Mouse (Mus musculus): ENCODE data around the gene Lyst. TPM values are rescaled to one million over a fixed set of nuclear protein-coding genes. Genes with fewer than 3 reads are reported as not detected.

Lyst gene
- total and polyA plus RNA-seq, 3 experiments: 2.9 to 3.1 TPM; not detected in 1

DNA sequence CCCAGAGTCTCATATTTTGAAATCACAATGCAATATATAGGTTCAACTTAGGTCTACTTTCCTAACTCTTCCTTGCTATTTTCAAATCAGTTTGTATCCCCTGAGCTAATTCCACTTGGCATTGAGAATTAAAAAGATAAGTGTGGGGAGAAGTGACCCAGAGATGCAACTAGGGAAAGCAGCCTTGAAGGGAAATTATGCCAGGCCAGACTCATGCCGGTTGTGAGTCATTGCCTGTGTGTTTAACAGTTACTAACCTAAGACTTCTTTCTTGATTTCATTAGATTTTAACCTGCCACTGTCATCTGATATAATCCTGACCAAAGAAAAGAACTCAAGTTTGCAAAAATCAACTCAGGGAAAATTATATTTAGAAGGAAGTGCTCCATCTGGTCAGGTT lies 43.5 kb downstream of the Lyst start:
- Histone ChIP-seq H3K27ac (ENCODE audit: control insufficient read depth, low read depth, low read length) (no peak overlapping the region), H3K79me2 (ENCODE audit: control insufficient read depth, insufficient read depth, low read length, poor library complexity) (no peaks in the 10 kb centered on the region), H3K27me3 (ENCODE audit: control insufficient read depth in 1 of 2, insufficient read depth in 2 of 2, low read length in 2 of 2) (no peaks in the 10 kb centered on the region), H3K4me1 (ENCODE audit: control insufficient read depth in 1 of 2, insufficient read depth in 2 of 2, low read length in 2 of 2) (no peaks in the 10 kb centered on the region), H3K36me3 (ENCODE audit: control insufficient read depth in 1 of 2, insufficient read depth in 2 of 2, low read length in 2 of 2) (no peaks in the 10 kb centered on the region; a peak in 1 of 4 replicates), H3K4me3 (ENCODE audit: control insufficient read depth in 1 of 2, insufficient read depth in 1 of 2, low read depth in 2 of 2, low read length in 2 of 2) (no peak overlapping the region), H3K9ac (ENCODE audit: control insufficient read depth, low read depth, low read length, poor library complexity, severe bottlenecking) (no peak overlapping the region), H3K9me3 (replicated peaks; ENCODE audit: insufficient read depth, low read length) (no peaks in the 10 kb centered on the region)
- TF ChIP-seq TCF12 (IDR thresholded peaks at IDR 0.05; ENCODE audit: low read depth, low read length): no peak
- TF ChIP-seq USF2 (IDR thresholded peaks at IDR 0.05; ENCODE audit: borderline replicate concordance in 1 of 2, insufficient read depth in 1 of 2, low read depth in 1 of 2, low read length in 2 of 2): no peak
- TF ChIP-seq E2F4 (IDR thresholded peaks at IDR 0.05; ENCODE audit: borderline replicate concordance, low read depth, low read length): no peak
- TF ChIP-seq TBP (IDR thresholded peaks at IDR 0.05; ENCODE audit: low read depth, low read length): no peak
- no peak for TF ChIP-seq KAT2A (conservative IDR thresholded peaks at IDR 0.05; ENCODE audit: low read depth, low read length)
- TF ChIP-seq ETS1 (IDR thresholded peaks at IDR 0.05; ENCODE audit: low read depth, low read length): no peak
- TF ChIP-seq CHD1 (IDR thresholded peaks at IDR 0.05; ENCODE audit: low read depth, low read length): no peak
- no peak for TF ChIP-seq MYC (IDR thresholded peaks at IDR 0.05; ENCODE audit: low read depth, low read length)
- no peak for TF ChIP-seq HCFC1 (IDR thresholded peaks at IDR 0.05; ENCODE audit: low read depth, low read length)
- no peak for TF ChIP-seq ZNF384 (IDR thresholded peaks at IDR 0.05; ENCODE audit: low read depth, low read length)
- no peak for TF ChIP-seq MAFK (IDR thresholded peaks at IDR 0.05; ENCODE audit: borderline replicate concordance, low read depth, low read length)
- no peak for TF ChIP-seq UBTF (IDR thresholded peaks at IDR 0.05; ENCODE audit: borderline replicate concordance, insufficient read depth, low read depth, low read length)
- DNase-seq (ENCODE audit: low read depth, low spot score): no peak

GRCm38 (mm10) chr13:13634706-13635105 lies 44.5 kb downstream of the Lyst start:
- TF ChIP-seq MYB (IDR thresholded peaks at IDR 0.05; ENCODE audit: low read depth, low read length) (no peak), ZKSCAN1 (IDR thresholded peaks at IDR 0.05; ENCODE audit: low read depth, low read length) (no peak), POLR2AphosphoS5 (IDR thresholded peaks at IDR 0.05; ENCODE audit: borderline replicate concordance, low read depth, low read length) (no peak), ZMIZ1 (IDR thresholded peaks at IDR 0.05; ENCODE audit: low read depth, low read length) (no peak), BHLHE40 (IDR thresholded peaks at IDR 0.05; ENCODE audit: borderline replicate concordance, low read depth, low read length) (no peak), ZNF384 (IDR thresholded peaks at IDR 0.05; ENCODE audit: low read depth, low read length) (no peak), CHD2 (IDR thresholded peaks at IDR 0.05; ENCODE audit: low read length) (no peak), GATA1 (IDR thresholded peaks at IDR 0.05; ENCODE audit: low read depth, low read length) (no peak), JUND (IDR thresholded peaks at IDR 0.05; ENCODE audit: low read depth, low read length) (no peak), ELF1 (IDR thresholded peaks at IDR 0.05; ENCODE audit: low read depth, low read length) (no peak)
- Histone ChIP-seq H3K4me1 (ENCODE audit: control insufficient read depth in 1 of 2, insufficient read depth in 2 of 2, low read length in 2 of 2) (no peaks in the 10 kb centered on the region; a peak in 1 of 4 replicates), H3K9ac (ENCODE audit: control insufficient read depth, low read depth, low read length, poor library complexity, severe bottlenecking) (no peak overlapping the region), H3K4me3 (ENCODE audit: control insufficient read depth in 1 of 2, insufficient read depth in 1 of 2, low read depth in 2 of 2, low read length in 2 of 2) (no peak overlapping the region), H3K27ac (ENCODE audit: control insufficient read depth, low read depth, low read length) (no peak overlapping the region), H3K27me3 (ENCODE audit: control insufficient read depth in 1 of 2, insufficient read depth in 2 of 2, low read length in 2 of 2) (no peaks in the 10 kb centered on the region), H3K79me2 (ENCODE audit: control insufficient read depth, insufficient read depth, low read length, poor library complexity) (no peaks in the 10 kb centered on the region), H3K36me3 (ENCODE audit: control insufficient read depth in 1 of 2, insufficient read depth in 2 of 2, low read length in 2 of 2) (no peaks in the 10 kb centered on the region; a peak in 1 of 4 replicates), H3K9me3 (replicated peaks; ENCODE audit: insufficient read depth, low read length) (no peaks in the 10 kb centered on the region)
- DNase-seq (ENCODE audit: low read depth, low spot score): no peak
